Mouse (Mus musculus): ENCODE data around the gene Ikbke. TPM values are rescaled to one million over a fixed set of nuclear protein-coding genes. Genes with fewer than 3 reads are reported as not detected.
A peak's percentile ranks its signal among the peaks of the same experiment; 100 is the strongest.
"Not testable (repeated sequence)": the region's sequence is repeated elsewhere in the genome, so short reads cannot be mapped to it uniquely, and the experiment has no call there.

Ikbke gene
- polyA plus RNA-seq, 1 experiment from 2014 or later = 0.67 TPM

DNA sequence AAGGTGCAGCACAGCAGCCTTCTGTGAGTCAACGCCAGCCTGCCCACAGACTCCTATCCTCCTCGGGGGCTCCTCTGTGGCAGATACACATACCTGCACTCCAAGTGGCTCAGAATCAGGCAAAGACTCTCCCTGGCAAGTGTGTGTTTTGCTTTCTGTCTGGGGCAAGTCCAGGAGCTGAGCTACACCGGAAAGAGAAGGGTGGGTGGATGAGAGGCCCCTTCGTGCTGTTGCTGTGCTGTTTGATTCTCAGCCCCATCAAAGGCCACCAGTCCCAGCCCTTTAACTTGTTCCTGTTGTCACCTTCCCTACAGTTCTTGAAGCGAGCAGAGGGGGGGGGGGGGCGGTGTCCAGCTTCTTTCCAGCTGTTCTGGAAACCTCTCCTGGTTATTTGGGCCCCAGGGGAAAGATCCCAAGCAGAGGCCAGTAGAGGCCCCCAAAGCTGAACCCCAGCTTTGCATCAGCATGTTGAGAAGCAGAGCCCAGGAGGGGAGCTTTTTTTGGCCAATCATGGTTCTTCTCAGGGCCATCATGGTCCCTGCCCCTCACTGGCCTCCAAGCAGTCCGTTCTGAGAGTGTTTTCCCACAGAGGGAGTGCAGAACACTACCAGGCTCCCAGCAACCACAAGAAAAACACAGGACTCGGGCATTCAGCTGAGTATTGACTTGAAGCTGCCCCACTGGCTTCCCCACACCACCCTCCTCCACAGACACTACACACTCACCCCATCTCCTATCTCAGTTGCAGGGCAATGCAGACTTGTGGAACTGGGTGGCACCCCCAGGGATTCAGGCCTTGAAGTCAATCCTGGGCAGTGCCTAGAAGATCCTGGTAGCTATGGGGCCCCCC lies 575 bp downstream of the Ikbke start:
- no peak for ATAC-seq (replicated peaks)
- H3K36me3 ChIP-seq = no peaks in the 10 kb centered on the region
- no peak overlapping the region for H3K9ac ChIP-seq (replicated peaks)
- 56% methylated on average over 8 of the region's 8 CpGs for WGBS
- H3K27ac ChIP-seq (replicated peaks) = no peak overlapping the region
- no peaks in the 10 kb centered on the region for H3K4me1 ChIP-seq
- no peaks in the 10 kb centered on the region for H3K9me3 ChIP-seq
- H3K27me3 ChIP-seq = no peaks in the 10 kb centered on the region
- H3K4me3 ChIP-seq = 0 out of 2 replicates have a peak overlapping the region, but pooled peaks have one; percentile 4
- H3K4me2 ChIP-seq (replicated peaks) = no peak overlapping the region

DNA sequence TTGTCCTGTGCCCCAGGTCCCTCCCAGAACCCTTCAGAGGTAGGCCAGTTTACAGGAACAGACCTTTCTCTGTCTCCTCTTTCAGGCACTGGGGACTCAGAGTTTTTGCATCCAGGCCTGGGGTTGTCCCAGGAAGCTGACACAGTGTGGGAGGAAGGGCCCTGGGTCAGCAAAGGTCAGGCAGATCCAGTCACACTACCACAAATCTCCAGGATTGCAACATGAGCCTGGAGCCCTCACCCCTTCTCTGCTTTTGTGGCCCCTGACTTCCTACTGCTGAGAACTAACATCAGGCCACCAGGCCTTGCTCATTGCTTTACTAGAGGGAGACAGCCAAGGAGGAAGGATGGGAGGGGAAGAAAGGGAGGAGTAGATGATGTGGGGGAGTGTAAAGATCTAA lies 2.6 kb downstream of the Ikbke start:
- no peak overlapping the region for H3K9ac ChIP-seq (replicated peaks)
- H3K9me3 ChIP-seq = no peaks in the 10 kb centered on the region
- H3K4me1 ChIP-seq = no peaks in the 10 kb centered on the region
- H3K4me2 ChIP-seq (replicated peaks) = no peak overlapping the region
- no peak overlapping the region for H3K27ac ChIP-seq (replicated peaks)
- H3K4me3 ChIP-seq = no peak overlapping the region
- no peaks in the 10 kb centered on the region for H3K36me3 ChIP-seq
- no peaks in the 10 kb centered on the region for H3K27me3 ChIP-seq
- no peak for ATAC-seq (replicated peaks)

DNA sequence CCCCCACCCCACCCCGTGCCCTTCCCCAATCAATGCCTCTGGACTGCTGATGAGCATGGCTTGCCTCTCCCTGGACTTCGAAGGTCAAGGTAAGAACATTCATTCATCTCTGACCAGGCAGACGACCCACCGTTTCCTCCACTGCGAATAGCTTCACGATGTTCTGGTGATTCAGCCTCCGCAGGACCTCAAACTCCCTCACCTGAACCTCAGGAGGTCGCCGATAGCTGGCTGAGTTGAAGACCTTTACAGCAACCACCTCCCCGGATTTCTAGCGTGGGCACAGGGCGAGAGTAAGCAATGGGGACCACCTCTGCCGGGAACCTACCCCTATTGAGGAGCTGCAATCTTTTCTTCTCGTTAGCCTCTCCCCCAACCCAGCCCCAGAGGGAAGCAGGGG lies 3.8 kb downstream of the Ikbke start:
- Histone ChIP-seq H3K27ac (replicated peaks) (no peak overlapping the region), H3K9me3 (no peaks in the 10 kb centered on the region), H3K27me3 (no peaks in the 10 kb centered on the region), H3K4me3 (no peak overlapping the region), H3K36me3 (no peaks in the 10 kb centered on the region), H3K4me2 (replicated peaks) (no peak overlapping the region), H3K4me1 (no peaks in the 10 kb centered on the region), H3K9ac (replicated peaks) (no peak overlapping the region)
- 79% methylated on average over 14 of the region's 14 CpGs for WGBS
- no peak for ATAC-seq (replicated peaks)

DNA sequence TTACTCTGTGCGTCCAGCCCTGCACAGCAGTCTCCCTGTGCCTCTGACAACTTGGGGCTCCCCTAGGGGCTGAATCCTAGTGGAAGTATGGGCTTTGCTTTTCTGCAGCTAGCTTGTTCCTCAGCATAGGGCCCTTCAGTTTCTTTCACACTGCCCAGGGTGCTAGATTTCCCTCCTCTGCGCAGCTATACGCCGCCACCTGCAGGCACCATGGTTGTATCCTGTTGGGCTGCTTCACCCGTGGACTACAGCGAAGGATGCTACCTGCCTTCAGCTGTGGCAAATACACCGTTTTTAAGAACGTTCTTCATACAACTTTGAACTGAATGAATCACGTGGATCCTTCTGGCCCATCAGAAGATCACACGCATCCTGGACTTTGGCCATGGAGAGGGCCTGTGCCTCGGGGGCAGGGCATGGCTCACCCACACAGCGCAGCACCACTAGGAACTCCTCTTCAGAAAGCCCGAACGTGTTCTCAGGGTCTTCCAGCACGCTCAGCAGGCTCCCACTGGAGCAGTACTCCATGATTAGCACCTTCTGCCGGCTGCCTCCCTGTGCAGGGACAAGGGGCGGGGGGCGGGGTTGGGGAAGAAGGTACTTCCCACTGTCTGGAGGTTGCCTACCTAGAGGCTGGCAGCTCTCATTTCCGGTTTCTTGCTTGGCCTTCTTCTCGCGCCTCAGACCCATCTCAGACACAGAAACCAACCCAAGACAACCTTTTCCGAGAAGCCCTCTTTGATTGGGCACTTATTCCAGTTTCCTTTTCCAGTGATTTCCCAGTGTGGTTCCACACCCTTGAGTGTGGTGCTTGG lies 4.5 kb downstream of the Ikbke start:
- Histone ChIP-seq H3K4me3 (no peak overlapping the region), H3K27ac (replicated peaks) (no peak overlapping the region), H3K36me3 (no peaks in the 10 kb centered on the region), H3K27me3 (no peaks in the 10 kb centered on the region), H3K9ac (replicated peaks) (no peak overlapping the region), H3K4me1 (peaks cover 2% of the 10 kb centered on the region; the same call in 1 of the 2 replicates), H3K4me2 (replicated peaks) (no peak overlapping the region), H3K9me3 (no peaks in the 10 kb centered on the region)
- no peak for ATAC-seq (replicated peaks)
- 54% methylated on average over 22 of the region's 22 CpGs for WGBS

DNA sequence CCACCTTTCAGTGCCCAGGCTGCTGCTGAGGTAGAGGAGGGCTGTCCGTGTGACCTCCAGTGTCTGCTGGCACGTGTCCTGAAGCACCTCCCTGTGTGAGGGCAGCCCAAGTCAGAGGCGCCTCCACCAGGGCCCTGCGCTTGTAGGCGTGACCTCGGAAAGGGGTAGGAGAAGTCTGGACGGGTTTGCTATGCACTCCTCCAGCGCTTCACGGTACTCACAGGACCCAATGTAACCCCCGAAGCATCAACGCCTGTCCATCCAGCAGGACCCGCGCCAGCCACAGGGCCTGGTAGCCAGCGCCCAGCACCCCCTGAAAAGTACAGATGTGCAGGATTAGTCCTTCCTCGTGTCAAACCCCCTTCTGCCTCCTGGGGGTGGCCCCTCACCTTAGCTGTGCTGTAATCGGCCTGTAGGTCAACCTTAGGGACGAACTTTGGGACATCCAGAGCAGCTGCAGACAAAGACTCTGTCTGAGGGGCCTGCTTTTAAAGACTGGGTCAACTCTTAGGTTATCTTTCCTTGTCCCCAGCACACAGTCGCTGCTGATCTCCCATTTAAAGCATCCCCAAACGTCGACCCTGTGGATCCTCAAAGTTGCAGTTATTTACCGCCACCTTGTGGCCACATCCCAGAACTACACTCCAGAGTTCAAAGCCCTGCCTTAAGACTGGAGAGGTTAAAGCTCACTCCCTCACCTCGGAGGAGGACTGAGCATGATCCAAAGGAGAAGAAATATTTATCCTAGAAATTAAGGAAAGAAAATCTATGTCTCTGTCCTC lies 9.4 kb downstream of the Ikbke start:
- no peak overlapping the region; the same call in 1 of the 2 replicates for H3K9ac ChIP-seq (replicated peaks)
- peaks cover 3% of the 10 kb centered on the region; the same call in 1 of the 2 replicates for H3K4me1 ChIP-seq
- peak overlapping the region; percentile 18; the same call in 1 of the 2 replicates for H3K4me2 ChIP-seq (replicated peaks)
- H3K9me3 ChIP-seq = no peaks in the 10 kb centered on the region
- H3K4me3 ChIP-seq = no peak overlapping the region
- 30% methylated on average over 22 of the region's 22 CpGs for WGBS
- ATAC-seq (replicated peaks) = peak; percentile 59
- H3K27me3 ChIP-seq = no peaks in the 10 kb centered on the region
- H3K36me3 ChIP-seq = no peaks in the 10 kb centered on the region
- no peak overlapping the region for H3K27ac ChIP-seq (replicated peaks)

DNA sequence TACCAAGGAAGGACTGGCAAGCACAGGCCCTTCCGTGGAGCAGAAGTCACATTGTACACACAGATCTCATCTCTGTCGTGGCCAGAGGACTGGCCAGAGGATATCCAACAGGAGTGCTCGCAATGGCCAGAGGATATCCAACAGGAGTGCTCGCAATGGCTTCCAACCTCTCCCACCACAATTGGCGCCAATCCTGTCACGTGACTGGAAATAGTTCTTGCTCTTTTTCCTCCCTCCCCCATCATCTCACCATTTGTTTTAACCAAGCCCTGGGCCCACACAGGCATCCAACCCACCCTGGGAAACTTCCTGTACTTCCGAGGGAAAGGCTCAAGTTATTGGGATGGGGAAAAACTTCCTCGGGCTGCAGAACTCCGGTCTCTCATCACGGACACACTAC lies 10.6 kb downstream of the Ikbke start:
- Histone ChIP-seq H3K27me3 (no peaks in the 10 kb centered on the region), H3K27ac (replicated peaks) (no peak overlapping the region), H3K9me3 (no peaks in the 10 kb centered on the region), H3K4me2 (replicated peaks) (no peak overlapping the region), H3K4me1 (peaks cover 3% of the 10 kb centered on the region; the same call in 1 of the 2 replicates), H3K4me3 (no peak overlapping the region), H3K9ac (replicated peaks) (no peak overlapping the region), H3K36me3 (no peaks in the 10 kb centered on the region)
- 88% methylated on average over 10 of the region's 10 CpGs for WGBS
- no peak for ATAC-seq (replicated peaks)

DNA sequence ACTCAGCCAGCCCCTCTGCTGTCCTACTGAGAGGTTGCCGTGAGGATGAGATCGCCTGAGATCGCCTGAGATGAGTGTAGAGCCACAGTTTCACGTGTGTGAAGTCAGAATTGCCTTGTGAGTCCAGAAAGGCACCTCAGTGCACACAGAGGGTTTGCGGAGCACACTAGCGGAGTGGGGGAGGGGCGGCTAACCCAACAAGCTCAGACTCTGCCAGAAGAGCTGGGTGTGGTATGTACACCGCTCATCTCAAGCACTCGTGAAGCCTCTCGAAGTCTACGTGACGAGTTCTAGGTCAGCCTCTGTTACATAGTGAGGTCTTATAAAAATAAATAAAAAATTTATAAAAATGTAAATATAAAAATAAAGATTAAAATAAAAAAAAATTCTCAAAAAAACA lies 15.5 kb downstream of the Ikbke start:
- 76% methylated on average over 12 of the region's 12 CpGs for WGBS

DNA sequence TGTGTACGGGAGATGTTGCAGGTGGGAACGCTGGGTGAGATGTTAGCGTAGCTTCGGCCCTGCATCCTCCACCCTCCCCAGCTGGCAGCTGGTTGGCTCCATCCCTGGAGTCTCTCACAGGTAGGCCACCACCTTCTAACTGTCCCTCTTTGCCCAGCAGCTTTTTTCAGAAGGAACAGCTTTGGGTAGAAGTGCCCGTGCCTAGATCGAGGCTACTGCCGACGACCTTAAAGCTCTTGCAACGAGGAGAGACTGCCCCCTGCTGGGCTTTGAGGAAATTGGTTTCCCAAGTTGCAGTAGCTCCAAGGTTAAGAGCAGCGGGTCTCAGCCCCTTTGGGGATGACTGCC lies 19.1 kb downstream of the Ikbke start:
- no peak overlapping the region for H3K9ac ChIP-seq (replicated peaks)
- H3K4me1 ChIP-seq = no peaks in the 10 kb centered on the region
- no peak overlapping the region for H3K4me3 ChIP-seq
- 36% methylated on average over 10 of the region's 10 CpGs for WGBS
- no peak; the same call in 1 of the 2 replicates for ATAC-seq (replicated peaks)
- H3K36me3 ChIP-seq = no peaks in the 10 kb centered on the region
- H3K4me2 ChIP-seq (replicated peaks) = no peak overlapping the region
- H3K9me3 ChIP-seq = no peaks in the 10 kb centered on the region
- H3K27ac ChIP-seq (replicated peaks) = no peak overlapping the region
- no peaks in the 10 kb centered on the region for H3K27me3 ChIP-seq

More for the DNA sequence above, 15.5 kb downstream of the Ikbke start:
- ATAC-seq (replicated peaks) = no peak
- H3K9me3 ChIP-seq = no peaks in the 10 kb centered on the region
- H3K4me2 ChIP-seq (replicated peaks) = no peak overlapping the region
- H3K27ac ChIP-seq (replicated peaks) = no peak overlapping the region
- no peak overlapping the region for H3K9ac ChIP-seq (replicated peaks)
- no peaks in the 10 kb centered on the region for H3K4me1 ChIP-seq
- H3K27me3 ChIP-seq = no peaks in the 10 kb centered on the region
- no peaks in the 10 kb centered on the region for H3K36me3 ChIP-seq
- H3K4me3 ChIP-seq = no peak overlapping the region

DNA sequence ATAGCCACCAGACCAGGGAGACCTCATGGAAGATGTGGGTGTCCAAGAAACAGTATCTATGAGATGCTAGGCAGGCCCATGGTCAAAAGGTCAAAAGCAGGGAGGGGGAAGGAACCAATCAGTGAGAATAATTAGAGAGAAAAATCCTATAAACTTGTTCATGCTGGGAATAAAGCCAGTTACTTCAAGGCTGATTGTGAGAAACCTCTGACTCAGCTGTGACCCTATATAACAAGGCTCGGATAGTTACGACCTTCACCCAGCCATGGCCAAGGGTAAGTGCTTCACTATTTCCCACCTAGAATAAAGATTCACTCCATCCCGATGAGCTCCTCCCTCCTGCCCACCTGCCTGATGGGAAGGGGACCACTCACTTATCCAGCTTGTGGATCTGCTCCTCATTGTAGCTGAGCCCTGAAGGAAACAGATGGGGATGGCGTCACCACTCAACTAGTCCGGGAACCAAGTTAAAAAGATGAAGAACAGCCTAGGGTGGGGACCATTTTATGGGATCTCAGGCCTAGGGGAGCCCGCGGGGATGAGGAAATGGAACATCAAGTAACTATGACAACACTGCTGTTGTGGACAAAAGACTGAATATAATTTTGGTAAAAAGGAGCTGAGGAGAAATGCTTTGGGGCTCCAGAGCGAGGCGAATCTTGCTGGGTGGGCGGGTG lies 19.6 kb downstream of the Ikbke start:
- Histone ChIP-seq H3K9ac (replicated peaks) (no peak overlapping the region), H3K27ac (replicated peaks) (no peak overlapping the region), H3K4me1 (no peaks in the 10 kb centered on the region), H3K36me3 (no peaks in the 10 kb centered on the region), H3K4me2 (replicated peaks) (no peak overlapping the region), H3K4me3 (no peak overlapping the region), H3K9me3 (no peaks in the 10 kb centered on the region), H3K27me3 (no peaks in the 10 kb centered on the region)
- ATAC-seq (replicated peaks) = no peak
- WGBS = 72% methylated on average over 10 of the region's 10 CpGs

DNA sequence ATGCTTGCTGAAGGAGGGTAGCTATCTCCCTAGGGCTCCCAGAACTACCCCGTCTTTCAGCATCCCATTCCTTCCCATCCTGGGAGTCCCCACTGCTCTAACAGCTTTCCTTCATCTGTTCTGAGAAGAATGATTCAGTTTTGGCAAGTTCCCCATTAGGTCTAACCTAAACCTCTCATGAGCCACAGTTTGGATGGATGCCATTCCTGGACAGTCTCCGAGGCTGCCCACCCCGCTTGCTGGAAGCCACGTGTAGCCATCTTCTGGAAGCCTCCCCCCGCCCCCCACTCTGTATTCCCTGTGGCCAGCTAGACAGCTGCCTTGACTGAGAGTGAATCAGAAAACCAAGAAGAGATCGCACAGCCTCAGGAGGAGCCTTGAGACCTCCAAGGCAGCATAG lies 22.1 kb downstream of the Ikbke start:
- ATAC-seq (replicated peaks) = no peak
- 77% methylated on average over 6 of the region's 6 CpGs for WGBS
- H3K9me3 ChIP-seq = no peaks in the 10 kb centered on the region
- H3K27me3 ChIP-seq = no peaks in the 10 kb centered on the region
- H3K27ac ChIP-seq (replicated peaks) = no peak overlapping the region
- H3K4me1 ChIP-seq = no peaks in the 10 kb centered on the region
- no peak overlapping the region for H3K9ac ChIP-seq (replicated peaks)
- H3K4me3 ChIP-seq = no peak overlapping the region
- H3K4me2 ChIP-seq (replicated peaks) = no peak overlapping the region
- H3K36me3 ChIP-seq = no peaks in the 10 kb centered on the region

DNA sequence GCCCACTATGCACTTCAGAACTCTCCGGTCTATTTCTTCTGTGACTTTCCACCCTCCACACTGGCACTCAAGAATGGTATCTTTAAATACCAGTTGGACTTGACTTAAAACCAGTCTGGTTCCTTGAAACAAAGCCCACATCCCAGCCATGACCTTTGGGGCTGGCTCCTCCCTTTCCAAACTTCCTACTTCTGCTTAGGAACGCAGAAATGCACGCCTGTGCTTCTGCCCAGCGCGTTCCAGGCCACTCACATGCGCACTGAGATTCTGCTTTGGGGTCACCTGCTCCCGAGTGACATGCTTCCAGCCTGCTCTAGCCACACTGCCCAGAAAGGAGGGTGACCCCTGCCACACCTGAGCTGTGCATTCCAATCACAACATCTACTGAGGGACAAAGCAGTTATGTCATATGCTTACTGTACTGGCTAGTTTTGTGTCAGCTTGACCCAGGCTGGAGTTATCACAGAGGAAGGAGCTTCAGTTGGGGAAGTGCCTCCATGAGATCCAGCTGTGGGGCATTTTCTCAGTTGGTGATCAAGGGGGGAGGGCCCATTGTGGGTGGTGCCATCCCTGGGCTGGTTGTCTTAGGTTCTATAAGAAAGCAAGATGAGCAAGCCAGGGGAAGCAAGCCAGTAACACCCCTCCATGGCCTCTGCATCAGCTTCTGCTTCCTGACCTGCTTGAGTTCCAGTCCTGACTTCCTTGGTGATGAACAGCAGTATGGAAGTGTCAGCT lies 26.7 kb downstream of the Ikbke start:
- H3K9me3 ChIP-seq; H3K27ac ChIP-seq (replicated peaks); H3K9ac ChIP-seq (replicated peaks); H3K4me1 ChIP-seq; H3K27me3 ChIP-seq; H3K4me2 ChIP-seq (replicated peaks); H3K36me3 ChIP-seq; ATAC-seq (replicated peaks); H3K4me3 ChIP-seq: not testable (repeated sequence)
- 86% methylated on average over 7 of the region's 7 CpGs for WGBS

All from forebrain, embryonic 15.5 days (tissue).